Mouse (Mus musculus) midbrain, embryonic 16.5 days (tissue): ENCODE measurements at regions not wholly inside any gene's neighbourhood (a gene's known extent, or its start where the extent isn't known, plus 50 kb on each side); places are given as distances from the start of the nearest gene placed in this dataset.
"Not testable (repeated sequence)": the region's sequence is repeated elsewhere in the genome, so short reads cannot be mapped to it uniquely, and the experiment has no call there.

Source experiments
- ATAC-seq: fragments of 200-750 bp; cut with Nextera tagmentation; 2 replicates; pipeline ENCODE4 v1.8.0; 2017; ENCODE audit warnings: moderate TSS enrichment
- H3K27ac ChIP-seq: fragments of 300-500 bp; sonication (generic); 2 replicates; pipeline ENCODE4 v1.5.1; 2014; ENCODE audit warnings: mild to moderate bottlenecking, low read length, mixed read lengths
- H3K27me3 ChIP-seq: fragments of 300-500 bp; sonication (generic); 2 replicates; pipeline ENCODE4 v1.6.1; 2014; ENCODE audit warnings: low read depth, low read length, mixed read lengths; ENCODE audit not compliant: control insufficient read depth, insufficient read depth
- H3K36me3 ChIP-seq: fragments of 300-500 bp; sonication (generic); 2 replicates; pipeline ENCODE4 v1.6.1; 2014; ENCODE audit warnings: mild to moderate bottlenecking, low read length, moderate library complexity, mixed read lengths; ENCODE audit not compliant: control insufficient read depth, insufficient read depth
- H3K4me1 ChIP-seq: fragments of 300-500 bp; sonication (generic); 2 replicates; pipeline ENCODE4 v1.6.1; 2014; ENCODE audit warnings: mild to moderate bottlenecking, low read length, mixed read lengths; ENCODE audit not compliant: control insufficient read depth, insufficient read depth
- H3K4me2 ChIP-seq: fragments of 300-500 bp; sonication (generic); 2 replicates; pipeline ENCODE4 v1.6.1; 2014; ENCODE audit warnings: mild to moderate bottlenecking, low read length, mixed read lengths
- H3K4me3 ChIP-seq: fragments of 300-500 bp; sonication (generic); 2 replicates; pipeline ENCODE4 v1.5.1; 2014; ENCODE audit warnings: low read depth, mild to moderate bottlenecking, low read length, moderate library complexity, mixed read lengths
- H3K9ac ChIP-seq: fragments of 300-500 bp; sonication (generic); 2 replicates; pipeline ENCODE4 v1.6.1; 2014; ENCODE audit warnings: low read depth, low read length, mixed read lengths
- H3K9me3 ChIP-seq: fragments of 300-500 bp; sonication (generic); replicated peaks from 2 replicates; pipeline ENCODE4 v1.6.1; 2014; ENCODE audit warnings: mild to moderate bottlenecking, low read length, mixed read lengths; ENCODE audit not compliant: control insufficient read depth, poor library complexity, severe bottlenecking
- WGBS: fragments of 180-500 bp; shearing (Covaris S2); extraction: QIAGEN DNeasy Blood & Tissue Kit; methylation state at CpG from one replicate; pipeline ENCODE4 v1.1.7; 2014; 5-methylcytosine and 5-hydroxymethylcytosine counted together

GRCm38 (mm10) chr16:93319581-93319980 is 284.3 kb downstream of the Setd4 start:
- 82% methylated on average over 5 of the region's 5 CpGs for WGBS
- ATAC-seq, result no peak
- H3K27me3 ChIP-seq, result no peaks in the 10 kb centered on the region

GRCm38 (mm10) chr16:93311644-93312043 is 292.2 kb downstream of the Setd4 start:
- H3K27ac ChIP-seq, result no peak overlapping the region
- ATAC-seq, result no peak
- 80% methylated on average over 12 of the region's 12 CpGs for WGBS
- no peak overlapping the region for H3K4me2 ChIP-seq
- H3K36me3 ChIP-seq, result no peaks in the 10 kb centered on the region
- 0 out of 2 replicates have a peak, but pooled peaks cover 3% of the 10 kb centered on the region for H3K4me1 ChIP-seq
- no peaks in the 10 kb centered on the region for H3K27me3 ChIP-seq
- no peak overlapping the region for H3K4me3 ChIP-seq
- H3K9me3 ChIP-seq, result no peaks in the 10 kb centered on the region
- no peak overlapping the region for H3K9ac ChIP-seq

More at GRCm38 (mm10) chr16:93319581-93319980, 284.3 kb downstream of the Setd4 start:
- no peaks in the 10 kb centered on the region for H3K9me3 ChIP-seq
- H3K4me1 ChIP-seq, result no peaks in the 10 kb centered on the region
- no peak overlapping the region for H3K4me3 ChIP-seq
- H3K27ac ChIP-seq, result no peak overlapping the region
- H3K4me2 ChIP-seq, result no peak overlapping the region
- no peaks in the 10 kb centered on the region for H3K36me3 ChIP-seq
- no peak overlapping the region for H3K9ac ChIP-seq

- 90% methylated on average over 2 of the region's 2 CpGs for WGBS
- Histone ChIP-seq H3K27me3 (no peaks in the 10 kb centered on the region), H3K4me1 (0 out of 2 replicates have a peak, but pooled peaks cover 3% of the 10 kb centered on the region), H3K36me3 (no peaks in the 10 kb centered on the region), H3K9ac (no peak overlapping the region), H3K4me2 (no peak overlapping the region), H3K27ac (no peak overlapping the region), H3K4me3 (no peak overlapping the region), H3K9me3 (no peaks in the 10 kb centered on the region)
- no peak for ATAC-seq
These were observed 295.1 kb downstream of the Setd4 start for GRCm38 (mm10) chr16:93308666-93309360.

- ATAC-seq, result no peak
- WGBS, result 95% methylated on average over 18 of the region's 18 CpGs
- H3K4me1 ChIP-seq, result no peaks in the 10 kb centered on the region
- H3K27ac ChIP-seq, result no peak overlapping the region
- H3K9me3 ChIP-seq, result no peaks in the 10 kb centered on the region
- H3K4me2 ChIP-seq, result no peak overlapping the region
- no peak overlapping the region for H3K4me3 ChIP-seq
- no peak overlapping the region for H3K9ac ChIP-seq
- no peaks in the 10 kb centered on the region for H3K27me3 ChIP-seq
- no peaks in the 10 kb centered on the region for H3K36me3 ChIP-seq
These were observed 296.9 kb downstream of the Setd4 start for GRCm38 (mm10) chr16:93306951-93307350.

- not testable (repeated sequence) for H3K4me1 ChIP-seq, H3K27me3 ChIP-seq, H3K36me3 ChIP-seq, H3K9me3 ChIP-seq, ATAC-seq, H3K9ac ChIP-seq, H3K4me2 ChIP-seq, H3K27ac ChIP-seq, H3K4me3 ChIP-seq
- WGBS, result 55% methylated on average over 7 of the region's 7 CpGs
These were observed 297.7 kb downstream of the Setd4 start for GRCm38 (mm10) chr16:93306140-93306539.

- Histone ChIP-seq H3K27me3 (no peaks in the 10 kb centered on the region; the same call in 1 of the 2 replicates), H3K36me3 (no peaks in the 10 kb centered on the region), H3K4me1 (no peaks in the 10 kb centered on the region), H3K9me3 (no peaks in the 10 kb centered on the region), H3K27ac (no peak overlapping the region), H3K4me3 (no peak overlapping the region), H3K9ac (no peak overlapping the region), H3K4me2 (no peak overlapping the region)
- no peak for ATAC-seq
- WGBS, result 53% methylated on average over 4 of the region's 5 CpGs
These were observed 309.4 kb downstream of the Setd4 start for GRCm38 (mm10) chr16:93294430-93294829.

GRCm38 (mm10) chr16:93292965-93293653 is 310.8 kb downstream of the Setd4 start:
- Histone ChIP-seq H3K27me3 (no peaks in the 10 kb centered on the region; the same call in 1 of the 2 replicates), H3K36me3 (no peaks in the 10 kb centered on the region), H3K4me1 (no peaks in the 10 kb centered on the region), H3K4me2 (no peak overlapping the region), H3K27ac (no peak overlapping the region), H3K9ac (no peak overlapping the region), H3K9me3 (no peaks in the 10 kb centered on the region), H3K4me3 (no peak overlapping the region)
- peak; percentile 62 for ATAC-seq
- WGBS, result 31% methylated on average over 13 of the region's 13 CpGs

- no peak overlapping the region for H3K4me3 ChIP-seq
- no peak for ATAC-seq
- H3K27me3 ChIP-seq, result no peaks in the 10 kb centered on the region; the same call in 1 of the 2 replicates
- H3K4me1 ChIP-seq, result no peaks in the 10 kb centered on the region
- no peak overlapping the region for H3K27ac ChIP-seq
- H3K9ac ChIP-seq, result no peak overlapping the region
- WGBS, result 31% methylated on average over 14 of the region's 14 CpGs
- no peak overlapping the region for H3K4me2 ChIP-seq
- no peaks in the 10 kb centered on the region for H3K36me3 ChIP-seq
- H3K9me3 ChIP-seq, result no peaks in the 10 kb centered on the region
These were observed 311.6 kb downstream of the Setd4 start for GRCm38 (mm10) chr16:93292181-93292834.

GRCm38 (mm10) chr16:93288036-93288435 is 315.8 kb downstream of the Setd4 start:
- ATAC-seq, result no peak
- H3K4me3 ChIP-seq, result no peak overlapping the region
- no peak overlapping the region for H3K9ac ChIP-seq
- H3K27ac ChIP-seq, result no peak overlapping the region
- no peaks in the 10 kb centered on the region for H3K9me3 ChIP-seq
- H3K36me3 ChIP-seq, result no peaks in the 10 kb centered on the region
- no peaks in the 10 kb centered on the region; the same call in 1 of the 2 replicates for H3K27me3 ChIP-seq
- 82% methylated on average over 3 of the region's 3 CpGs for WGBS
- no peaks in the 10 kb centered on the region for H3K4me1 ChIP-seq
- no peak overlapping the region for H3K4me2 ChIP-seq
